13 mouse cellular contexts compared by ENCODE assay signal in the genomic region with DNA sequence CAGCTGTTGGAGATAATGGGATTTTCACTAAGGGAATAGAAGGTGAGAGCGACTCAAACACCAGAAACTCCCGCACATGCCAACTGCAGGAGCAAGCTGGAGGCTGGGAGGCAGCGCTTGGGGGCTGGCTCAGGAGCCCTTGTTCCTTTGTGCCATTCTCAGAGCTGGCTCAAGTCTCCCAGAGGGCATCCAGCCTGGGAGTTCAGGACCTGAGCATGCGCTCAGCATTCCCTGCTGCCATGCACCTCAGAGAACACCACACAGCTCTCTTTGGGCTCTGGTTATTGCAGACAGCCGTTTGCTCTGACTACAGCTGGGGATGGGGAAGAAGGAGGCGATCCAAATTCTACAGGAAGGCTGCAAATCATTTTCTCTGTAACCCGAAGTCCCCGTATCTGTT.
DNase-seq lines count a peak whose midpoint lies in the region; ATAC-seq and TF ChIP-seq lines count a peak whose summit lies in the region.
"Had no signal": no experiment of that assay in that cellular context is flagged by ENCODE, and none has a peak within 500 bp of the region (broad histone marks: within the 10 kb centered on the region; RNA-seq: fewer than 3 reads in every experiment).

No protein-coding gene starts in this region.

- H3K4me3 ChIP-seq in hindbrain, embryonic 13.5 days = no peak overlapping the region
- no peak overlapping the region for H3K4me3 ChIP-seq in hindbrain, postnatal 0 days (ENCODE audit: low read length)
- H3K4me3 ChIP-seq: heart, adult 2 months; limb, embryonic 15.5 days had no signal

- no peak for TF ChIP-seq CTCF in hindbrain, postnatal 0 days (IDR thresholded peaks at IDR 0.05; ENCODE audit: low read depth)

- no peak overlapping the region for H3K4me2 ChIP-seq in hindbrain, embryonic 13.5 days
- H3K4me2 ChIP-seq in hindbrain, postnatal 0 days (ENCODE audit: low read depth, low read length) = no peak overlapping the region
- H3K4me2 ChIP-seq: limb, embryonic 15.5 days had no signal

- H3K27me3 ChIP-seq in hindbrain, embryonic 13.5 days = no peaks in the 10 kb centered on the region
- H3K27me3 ChIP-seq in hindbrain, postnatal 0 days (ENCODE audit: insufficient read depth, low read length) = no peaks in the 10 kb centered on the region
- H3K27me3 ChIP-seq: limb, embryonic 15.5 days had no signal

- ATAC-seq in hindbrain, embryonic 13.5 days (ENCODE audit: low FRiP score) = no peak
- ATAC-seq in hindbrain, postnatal 0 days = no peak
- no peak for ATAC-seq in activated CD4-positive, CD25-positive, alpha-beta regulatory T cell, adult 4 months

- H3K27ac ChIP-seq in hindbrain, embryonic 13.5 days = 0 out of 2 replicates have a peak overlapping the region, but pooled peaks have one; percentile 50
- no peak overlapping the region for H3K27ac ChIP-seq in hindbrain, postnatal 0 days
- H3K27ac ChIP-seq: heart, adult 2 months; limb, embryonic 15.5 days had no signal

- peaks cover 10% of the 10 kb centered on the region for H3K4me1 ChIP-seq in hindbrain, embryonic 13.5 days (replicated peaks)
- no peaks in the 10 kb centered on the region for H3K4me1 ChIP-seq in hindbrain, postnatal 0 days (ENCODE audit: insufficient read depth, low read length)

- 60% methylated on average over 8 of the region's 8 CpGs for WGBS in hindbrain, embryonic 13.5 days
- 54% methylated on average over 8 of the region's 8 CpGs for WGBS in hindbrain, postnatal 0 days

- no peaks in the 10 kb centered on the region for H3K36me3 ChIP-seq in hindbrain, embryonic 13.5 days
- no peaks in the 10 kb centered on the region for H3K36me3 ChIP-seq in hindbrain, postnatal 0 days (ENCODE audit: insufficient read depth, low read length)
- H3K36me3 ChIP-seq: limb, embryonic 15.5 days had no signal

- no peak overlapping the region for H3K9ac ChIP-seq in hindbrain, embryonic 13.5 days
- no peak overlapping the region for H3K9ac ChIP-seq in hindbrain, postnatal 0 days (replicated peaks; ENCODE audit: low read length)
- H3K9ac ChIP-seq: limb, embryonic 15.5 days had no signal

- no peaks in the 10 kb centered on the region for H3K9me3 ChIP-seq in hindbrain, embryonic 13.5 days
- no peaks in the 10 kb centered on the region for H3K9me3 ChIP-seq in hindbrain, postnatal 0 days (ENCODE audit: low read length)
- H3K9me3 ChIP-seq: limb, embryonic 15.5 days had no signal

- peak; percentile 8 for DNase-seq in embryo, embryonic 10 days (ENCODE audit: low spot score)
- no peak for DNase-seq in embryo, embryonic 9.5 days (ENCODE audit: extremely low spot score)
- DNase-seq in hindbrain, postnatal 0 days (ENCODE audit: low spot score) = no peak
- peak; percentile 22 for DNase-seq in right cerebral cortex, postnatal 4 days
- DNase-seq in right cerebral cortex, postnatal 36 days (ENCODE audit: low spot score in 2 of 2) = no peak
- DNase-seq in left cerebral cortex, adult 11 months (ENCODE audit: low spot score) = no peak
- DNase-seq: adrenal gland, postnatal 10 days; cerebellum, postnatal 36 days; heart, adult 2 months; lung, adult 2 months had no signal

Comparison
In these comparisons a context has a peak if more than half of its experiments do, and no peak if none do; other contexts are left out.
1. DNase-seq: peak in embryo, embryonic 10 days (single experiment) and right cerebral cortex, postnatal 4 days (single experiment); none in embryo, embryonic 9.5 days (single experiment), hindbrain, postnatal 0 days (single experiment), right cerebral cortex, postnatal 36 days (0 of 2) and left cerebral cortex, adult 11 months (single experiment).